Mouse (Mus musculus): ENCODE measurements at regions not wholly inside any gene's neighbourhood (a gene's known extent, or its start where the extent isn't known, plus 50 kb on each side); places are given as distances from the start of the nearest gene placed in this dataset.

DNA sequence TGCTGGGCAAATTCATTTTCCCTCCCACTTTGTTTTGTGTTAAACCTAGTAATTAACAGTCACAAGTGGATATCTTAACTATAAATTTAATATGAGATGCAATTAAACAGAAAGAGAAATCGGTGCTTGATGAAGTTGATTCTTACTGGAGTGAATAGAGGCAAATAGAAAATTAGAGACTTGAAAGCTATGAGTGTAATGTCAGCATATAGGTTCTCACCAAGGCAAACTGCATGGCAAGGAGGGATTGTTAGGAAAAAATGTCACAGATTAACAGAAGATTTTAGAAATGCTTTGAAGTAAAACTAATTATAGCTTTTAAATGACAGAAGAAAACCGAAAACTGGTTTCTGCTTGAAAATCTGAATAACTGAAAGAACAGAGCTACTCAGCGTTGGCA, 592.3 kb downstream of the Pdha2 start:
- no peak for DNase-seq
